ENCODE assay signal across 10 mouse cellular contexts in genomic region chrX:77640301-77640700, GRCm38 (mm10).
"Had no signal": no experiment of that assay in that cellular context is flagged by ENCODE, and none has a peak within 500 bp of the region (broad histone marks: within the 10 kb centered on the region; RNA-seq: fewer than 3 reads in every experiment).

No protein-coding gene starts in this region.

- H3K27ac ChIP-seq: limb, embryonic 12.5 days; liver, embryonic 14.5 days; midbrain, embryonic 13.5 days; neural tube, embryonic 12.5 days had no signal

- H3K27me3 ChIP-seq: limb, embryonic 12.5 days; midbrain, embryonic 13.5 days; neural tube, embryonic 12.5 days had no signal

- DNase-seq: kidney, adult 8-10 months; kidney, postnatal 25 days; layer of hippocampus, postnatal 36 days; lung, adult 18-20 months; thymus, adult 18-20 months; thymus, postnatal 14 days had no signal

- H3K9me3 ChIP-seq: limb, embryonic 12.5 days; midbrain, embryonic 13.5 days; neural tube, embryonic 12.5 days had no signal

- ATAC-seq: midbrain, embryonic 13.5 days had no signal

- H3K4me2 ChIP-seq: limb, embryonic 12.5 days; midbrain, embryonic 13.5 days; neural tube, embryonic 12.5 days had no signal

- H3K4me1 ChIP-seq: limb, embryonic 12.5 days; midbrain, embryonic 13.5 days; neural tube, embryonic 12.5 days had no signal

- H3K4me3 ChIP-seq: limb, embryonic 12.5 days; midbrain, embryonic 13.5 days; neural tube, embryonic 12.5 days had no signal

- H3K36me3 ChIP-seq: neural tube, embryonic 12.5 days had no signal

- H3K9ac ChIP-seq: limb, embryonic 12.5 days; liver, embryonic 14.5 days; midbrain, embryonic 13.5 days; neural tube, embryonic 12.5 days had no signal
